14 mouse cellular contexts compared by ENCODE assay signal in the genomic region with DNA sequence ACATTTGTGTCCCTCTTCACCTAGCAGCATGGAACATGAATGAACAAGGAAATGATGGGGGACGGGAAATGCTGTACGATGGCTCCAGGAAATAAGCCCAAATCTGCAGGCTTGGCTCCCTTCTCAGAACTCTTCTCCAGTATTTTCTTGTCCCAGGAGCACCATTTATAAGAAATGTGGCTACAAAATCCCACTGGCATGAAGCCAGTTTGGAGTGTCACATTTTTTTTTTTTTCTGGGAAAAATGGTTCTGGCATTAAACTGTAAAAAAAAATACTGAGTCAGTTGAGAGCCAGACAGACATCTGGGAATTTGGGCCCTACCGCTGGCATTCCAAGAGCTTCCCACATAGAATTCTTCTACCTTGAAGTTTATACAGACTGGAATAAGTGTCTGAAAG. TPM values are rescaled to one million over a fixed set of nuclear protein-coding genes. Genes with fewer than 3 reads are reported as not detected.
DNase-seq lines count a peak whose midpoint lies in the region.
"Had no signal": no experiment of that assay in that cellular context is flagged by ENCODE, and none has a peak within 500 bp of the region (broad histone marks: within the 10 kb centered on the region; RNA-seq: fewer than 3 reads in every experiment).

No protein-coding gene starts in this region.

- intact Hi-C loops in heart, postnatal 10 days (cut with DNase I): loop anchor here (5.0 kb wide), 1 partner anchor 37 kb away; no protein-coding TSS in a partner anchor
- intact Hi-C loops in heart, postnatal 36 days (cut with DNase I): no loop called here

- DNase-seq in gastrocnemius, adult 18-20 months (ENCODE audit: low spot score): peak; percentile 43
- no peak for DNase-seq in gastrocnemius, postnatal 4 days (ENCODE audit: low spot score in 2 of 2)
- peak; percentile 30 to 41 for DNase-seq in heart, postnatal 10 days
- no peak for DNase-seq in heart, postnatal 36 days
- DNase-seq in 3T3-L1 (ENCODE audit: low read depth, low spot score): peak; percentile 84
- DNase-seq in fibroblast of lung, adult 2 months (ENCODE audit: low read depth): peak; percentile 81
- DNase-seq in ovary, postnatal 10 days (ENCODE audit: low spot score): no peak
- no peak for DNase-seq in testis, postnatal 10 days (ENCODE audit: low spot score)
- DNase-seq: adrenal gland, postnatal 14 days; cerebellum, adult 11-12 months; cerebellum, adult 9-10 months; cerebellum, postnatal 25 days; gastrocnemius, postnatal 25 days; kidney, adult 18-20 months had no signal

RNA-seq across cellular contexts. Expression of gene Dut, which starts 57.8 kb away (rescaled TPM):
- total RNA-seq in gastrocnemius, adult 18-20 months (2021): 1 to 10 TPM; 6.8 TPM
- total RNA-seq in gastrocnemius, postnatal 4 days (2021): 10 to 100 TPM; 37.3 to 39.8 TPM
- total RNA-seq in heart, postnatal 10 days (2021): 10 to 100 TPM; 38.1 to 42.9 TPM
- 10 to 100 TPM; 25.7 to 28.3 TPM for total RNA-seq in heart, postnatal 36 days (2021)

Comparison
In these comparisons a context has a peak if more than half of its experiments do, and no peak if none do; other contexts are left out.
1. DNase-seq: peak in gastrocnemius, adult 18-20 months (single experiment), heart, postnatal 10 days (2 of 2), 3T3-L1 (single experiment) and fibroblast of lung, adult 2 months (single experiment); none in gastrocnemius, postnatal 4 days (0 of 2), heart, postnatal 36 days (0 of 2), ovary, postnatal 10 days (single experiment) and testis, postnatal 10 days (single experiment).